Mouse (Mus musculus): ENCODE results near the gene Mrpl4.
"Not testable (repeated sequence)": the region's sequence is repeated elsewhere in the genome, so short reads cannot be mapped to it uniquely, and the experiment has no call there.

The Mrpl4 gene

DNA sequence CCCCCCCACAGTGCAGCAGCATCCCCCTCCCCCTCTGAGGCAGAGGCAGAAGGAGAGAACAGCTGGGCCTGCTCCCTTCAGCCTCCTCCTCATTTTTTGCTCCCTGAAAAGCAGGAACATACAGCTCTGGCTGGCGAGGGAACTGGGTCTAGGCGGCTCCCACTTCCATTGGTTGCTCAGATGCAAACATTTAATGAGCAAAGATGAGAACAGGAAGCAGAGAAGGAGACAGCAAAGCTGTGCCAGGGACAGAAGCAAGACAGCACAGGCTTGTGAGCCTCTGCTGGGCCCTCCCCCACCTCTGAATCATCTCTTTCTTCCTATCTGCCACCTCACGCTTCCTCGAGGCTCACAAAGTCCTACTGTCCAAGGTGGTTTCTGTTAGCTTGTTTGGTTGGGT lies 38.8 kb downstream of the Mrpl4 start:
- peak; percentile 16 for DNase-seq (ENCODE audit: low spot score)

DNA sequence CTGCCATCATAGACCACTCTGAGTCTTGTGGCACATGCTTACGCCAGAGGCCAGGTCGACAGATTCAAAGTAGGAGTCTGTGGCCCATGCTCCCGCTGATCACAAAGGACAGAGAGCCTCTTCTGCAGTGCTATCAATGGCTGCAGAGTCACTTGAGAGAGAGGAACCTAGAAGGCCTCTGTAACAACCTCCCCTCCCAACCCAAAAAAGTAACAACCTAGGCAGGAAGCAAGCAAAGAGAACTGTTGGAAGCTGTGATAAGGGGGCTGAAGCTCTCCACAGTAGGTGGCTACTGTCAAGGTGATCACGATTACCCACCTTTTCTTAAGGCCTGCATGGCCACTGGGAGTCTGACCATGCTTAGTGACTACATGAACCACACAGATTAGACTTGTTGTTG lies 41.0 kb downstream of the Mrpl4 start:
- DNase-seq (ENCODE audit: low spot score): no peak

DNA sequence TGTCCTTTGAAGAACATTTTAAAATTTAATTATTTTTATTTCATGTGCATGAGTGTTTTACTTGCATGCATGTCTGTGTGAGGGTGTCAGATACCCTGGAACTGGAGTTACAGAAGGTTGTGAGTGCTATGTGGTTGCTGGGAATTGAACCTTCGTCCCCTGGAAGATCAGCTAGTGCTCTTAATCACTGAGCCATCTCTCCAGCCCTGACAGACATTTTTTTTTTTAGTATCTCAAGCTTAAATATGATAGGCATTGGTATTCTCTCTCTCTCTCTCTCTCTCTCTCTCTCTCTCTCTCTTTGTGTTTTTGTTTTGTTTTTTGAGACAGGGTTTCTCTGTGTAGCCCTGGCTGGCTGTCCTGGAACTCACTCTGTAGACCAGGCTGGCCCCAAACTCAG lies 42.2 kb downstream of the Mrpl4 start:
- DNase-seq (ENCODE audit: low spot score): not testable (repeated sequence)

DNA sequence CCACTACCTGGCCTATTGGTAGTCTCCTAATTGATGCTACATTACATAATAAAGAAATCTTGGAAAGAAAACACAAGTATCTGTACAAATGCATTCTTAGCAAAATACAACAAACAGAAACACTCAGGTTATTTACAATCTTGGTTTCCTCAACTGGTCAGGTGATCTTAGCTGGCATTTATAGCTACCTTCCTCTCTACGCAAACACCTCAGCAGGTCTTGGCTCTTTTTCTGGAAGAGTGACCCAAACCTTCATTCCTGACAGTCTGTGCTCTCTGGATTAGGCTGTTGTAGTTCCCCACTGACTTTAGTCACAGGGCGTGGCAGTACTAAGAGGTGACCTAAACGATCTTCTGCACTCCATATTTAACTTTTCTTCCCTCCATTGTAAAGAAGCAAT lies 42.7 kb downstream of the Mrpl4 start:
- DNase-seq (ENCODE audit: low spot score): no peak

DNA sequence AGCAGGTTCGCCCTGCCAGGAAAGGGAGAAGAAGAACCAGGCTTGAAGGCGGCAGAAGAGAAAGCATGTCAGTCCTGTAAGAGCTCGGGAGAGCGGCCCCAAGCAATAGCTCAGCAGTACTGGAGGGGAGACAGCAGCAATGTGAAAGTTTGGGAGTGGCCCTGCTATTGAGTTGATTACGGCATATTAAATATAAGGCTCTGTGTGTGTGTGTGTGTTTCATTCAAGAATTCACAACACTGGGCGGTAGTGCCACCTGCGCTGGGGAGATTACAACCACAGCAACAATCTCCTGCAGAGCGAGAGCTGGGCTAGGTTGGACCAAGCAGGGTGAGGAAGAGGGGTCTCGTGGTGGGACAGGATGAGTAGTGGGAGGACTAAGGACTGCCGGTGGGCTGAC lies 49.0 kb downstream of the Mrpl4 start:
- no peak for DNase-seq (ENCODE audit: low spot score)
